Mouse (Mus musculus) kidney, adult 2 months (tissue): ENCODE data around the gene Plk3.

Experiments
- CTCF ChIP-seq: fragments of 200-500 bp; conservative IDR thresholded peaks from 2 replicates; pipeline ENCODE4 v1.5.1; 2011; ENCODE audit warnings: low read depth, mild to moderate bottlenecking, control low read depth, low read length, moderate library complexity, mixed read lengths; ENCODE audit not compliant: insufficient read depth, insufficient read length
- POLR2A ChIP-seq: fragments of 200-500 bp; IDR thresholded peaks from one replicate; pipeline ENCODE4 v1.6.1; 2011; ENCODE audit warnings: low read depth, low read length, control low read depth

GRCm38 (mm10) chr4:117113237-117113636 lies 20.5 kb downstream of the Plk3 start:
- TF ChIP-seq CTCF (0 out of 2 replicates have a peak, but pooled peaks have one; percentile 9), POLR2A (no peak)
